In genomic region chr11:19973032-19973790, GRCm38 (mm10) we compare ENCODE assay signal across 12 mouse cellular contexts. TPM values are rescaled to one million over a fixed set of nuclear protein-coding genes. Genes with fewer than 3 reads are reported as not detected.
DNase-seq lines count a peak whose midpoint lies in the region; ATAC-seq and TF ChIP-seq lines count a peak whose summit lies in the region.
"Had no signal": no experiment of that assay in that cellular context is flagged by ENCODE, and none has a peak within 500 bp of the region (broad histone marks: within the 10 kb centered on the region; RNA-seq: fewer than 3 reads in every experiment).

No protein-coding gene starts in this region.

- TF ChIP-seq EP300 in heart, adult 2 months (IDR thresholded peaks at IDR 0.05; ENCODE audit: insufficient read depth, low read depth, low read length) = 0 out of 2 replicates have a peak, but pooled peaks have one; percentile 19

- H3K27ac ChIP-seq in heart, adult 2 months = peak overlapping the region; percentile 85
- H3K27ac ChIP-seq in heart, embryonic 12.5 days (ENCODE audit: poor library complexity, severe bottlenecking) = no peak overlapping the region
- H3K27ac ChIP-seq in layer of hippocampus, adult 2 months = peak overlapping the region; percentile 49
- no peak overlapping the region for H3K27ac ChIP-seq in intestine, embryonic 15.5 days
- H3K27ac ChIP-seq in limb, embryonic 13.5 days = no peak overlapping the region
- H3K27ac ChIP-seq: liver, embryonic 15.5 days had no signal

- H3K27me3 ChIP-seq in heart, adult 2 months (ENCODE audit: control insufficient read depth, insufficient read depth, low read length) = no peaks in the 10 kb centered on the region
- no peaks in the 10 kb centered on the region for H3K27me3 ChIP-seq in heart, embryonic 12.5 days (replicated peaks)
- no peaks in the 10 kb centered on the region for H3K27me3 ChIP-seq in intestine, embryonic 15.5 days (replicated peaks)
- H3K27me3 ChIP-seq in limb, embryonic 13.5 days = no peaks in the 10 kb centered on the region
- H3K27me3 ChIP-seq: liver, embryonic 15.5 days had no signal

- no peak for TF ChIP-seq POLR2A in heart, adult 2 months (IDR thresholded peaks at IDR 0.05; ENCODE audit: insufficient read depth, low read depth, low read length)

- intact Hi-C loops in heart, adult 2 months (cut with DNase I) = loop anchor here (1.0 to 5.0 kb wide), 3 partner anchors 8 to 34 kb away; no protein-coding TSS in a partner anchor

- peaks cover 10% of the 10 kb centered on the region for H3K79me2 ChIP-seq in heart, adult 2 months (replicated peaks; ENCODE audit: control insufficient read depth, insufficient read depth, low read length)

- H3K4me1 ChIP-seq in heart, adult 2 months (ENCODE audit: control insufficient read depth, insufficient read depth, low read length) = peaks cover 25% of the 10 kb centered on the region
- peaks cover 27% of the 10 kb centered on the region for H3K4me1 ChIP-seq in heart, embryonic 12.5 days (replicated peaks)
- H3K4me1 ChIP-seq in intestine, embryonic 15.5 days (replicated peaks) = peaks cover 19% of the 10 kb centered on the region
- H3K4me1 ChIP-seq in limb, embryonic 13.5 days = peaks cover 55% of the 10 kb centered on the region

- no peak overlapping the region for H3K9ac ChIP-seq in heart, adult 2 months (ENCODE audit: low read depth, low read length)
- no peak overlapping the region for H3K9ac ChIP-seq in heart, embryonic 12.5 days
- H3K9ac ChIP-seq in intestine, embryonic 15.5 days = no peak overlapping the region
- H3K9ac ChIP-seq in limb, embryonic 13.5 days = 0 out of 2 replicates have a peak overlapping the region, but pooled peaks have one; percentile 31
- H3K9ac ChIP-seq: liver, embryonic 15.5 days had no signal

- H3K4me2 ChIP-seq in heart, embryonic 12.5 days = no peak overlapping the region
- no peak overlapping the region for H3K4me2 ChIP-seq in intestine, embryonic 15.5 days (replicated peaks)
- H3K4me2 ChIP-seq in limb, embryonic 13.5 days (replicated peaks) = no peak overlapping the region
- H3K4me2 ChIP-seq: liver, embryonic 15.5 days had no signal

- no peak for TF ChIP-seq CTCF in heart, adult 2 months (IDR thresholded peaks at IDR 0.05)
- no peak for TF ChIP-seq CTCF in layer of hippocampus, adult 2 months (conservative IDR thresholded peaks at IDR 0.05)

- no peak for ATAC-seq in heart, embryonic 12.5 days (ENCODE audit: insufficient number of reproducible peaks, low FRiP score)
- peak; percentile 23; the same call in 1 of the 2 replicates for ATAC-seq in intestine, embryonic 15.5 days
- no peak for ATAC-seq in limb, embryonic 13.5 days (ENCODE audit: low FRiP score, low read depth)
- ATAC-seq: CD4-positive, CD25-positive, alpha-beta regulatory T cell, adult 4 months had no signal

- peaks cover 11% of the 10 kb centered on the region for H3K36me3 ChIP-seq in heart, adult 2 months (ENCODE audit: control insufficient read depth, insufficient read depth, low read length)
- no peaks in the 10 kb centered on the region for H3K36me3 ChIP-seq in heart, embryonic 12.5 days
- H3K36me3 ChIP-seq in intestine, embryonic 15.5 days = no peaks in the 10 kb centered on the region
- H3K36me3 ChIP-seq in limb, embryonic 13.5 days = no peaks in the 10 kb centered on the region; the same call in 1 of the 2 replicates
- H3K36me3 ChIP-seq: liver, embryonic 15.5 days had no signal

- WGBS in heart, adult 2 months = 52% methylated on average over 7 of the region's 7 CpGs
- 82% methylated on average over 7 of the region's 7 CpGs for WGBS in heart, embryonic 12.5 days
- WGBS in intestine, embryonic 15.5 days = 45% methylated on average over 7 of the region's 7 CpGs
- WGBS in limb, embryonic 13.5 days = 42% methylated on average over 7 of the region's 7 CpGs

- DNase-seq in heart, adult 2 months = peak in 1 of 2 experiments; percentile 34
- no peak for DNase-seq in layer of hippocampus, adult 2 months (ENCODE audit: low spot score in 2 of 2)
- no peak for DNase-seq in layer of hippocampus, adult 11-12 months (ENCODE audit: low spot score)
- DNase-seq in ovary, postnatal 10 days (ENCODE audit: low spot score) = no peak
- DNase-seq: lung, postnatal 36 days; right cerebral cortex, postnatal 4 days had no signal

- no peaks in the 10 kb centered on the region for H3K9me3 ChIP-seq in heart, embryonic 12.5 days (replicated peaks)
- no peaks in the 10 kb centered on the region for H3K9me3 ChIP-seq in intestine, embryonic 15.5 days
- H3K9me3 ChIP-seq in limb, embryonic 13.5 days = no peaks in the 10 kb centered on the region
- H3K9me3 ChIP-seq: liver, embryonic 15.5 days had no signal

- H3K4me3 ChIP-seq in heart, adult 2 months = no peak overlapping the region
- no peak overlapping the region for H3K4me3 ChIP-seq in heart, embryonic 12.5 days
- no peak overlapping the region for H3K4me3 ChIP-seq in layer of hippocampus, adult 2 months
- no peak overlapping the region for H3K4me3 ChIP-seq in intestine, embryonic 15.5 days (replicated peaks)
- no peak overlapping the region for H3K4me3 ChIP-seq in limb, embryonic 13.5 days
- H3K4me3 ChIP-seq: erythroblast, embryonic 14.5 days; liver, embryonic 15.5 days had no signal

RNA-seq across cellular contexts. Expression of gene Spred2, which starts 49.0 kb away (rescaled TPM):
- total RNA-seq in heart, adult 2 months (2021) = 10 to 100 TPM; 22.0 to 22.1 TPM
- polyA plus RNA-seq in heart, adult 2 months (2012; rRNA removed) = 18.5 and 20.6 TPM in 2 replicates
- polyA plus RNA-seq in heart, embryonic 12.5 days (2016; fragmentation: Nextera tagmentation; extraction: Ambion mirVana) = 5.2 and 5.5 TPM in 2 replicates
- 10 to 100 TPM; 88.2 to 89.4 TPM for total RNA-seq in layer of hippocampus, adult 2 months (2021)
- 6.8 and 7.1 TPM in 2 replicates for polyA plus RNA-seq in intestine, embryonic 15.5 days (2015; fragmentation: Nextera tagmentation; extraction: Ambion mirVana)
- polyA plus RNA-seq in limb, embryonic 13.5 days (2015; fragmentation: Nextera tagmentation; extraction: Ambion mirVana) = 8.5 and 9.2 TPM in 2 replicates

Comparison
In these comparisons a context has a peak if more than half of its experiments do, and no peak if none do; other contexts are left out.
1. H3K27ac ChIP-seq: peak in heart, adult 2 months (single experiment) and layer of hippocampus, adult 2 months (single experiment); none in heart, embryonic 12.5 days (single experiment), intestine, embryonic 15.5 days (single experiment) and limb, embryonic 13.5 days (single experiment).